ENCODE assay signal across 9 mouse cellular contexts in genomic region chr19:3929211-3929941, GRCm38 (mm10). TPM values are rescaled to one million over a fixed set of nuclear protein-coding genes. Genes with fewer than 3 reads are reported as not detected.
DNase-seq lines count a peak whose midpoint lies in the region; ATAC-seq and TF ChIP-seq lines count a peak whose summit lies in the region.
"Had no signal": no experiment of that assay in that cellular context is flagged by ENCODE, and none has a peak within 500 bp of the region (broad histone marks: within the 10 kb centered on the region; RNA-seq: fewer than 3 reads in every experiment).

TSS of gene Aldh3b1 (minus strand) at chr19:3929808.

- H3K36me3 ChIP-seq in MEL (ENCODE audit: control insufficient read depth in 1 of 2, insufficient read depth in 2 of 2, low read length in 2 of 2), result peaks cover 0 to 2% of the 10 kb centered on the region in 2 experiments; a peak in 1 of 4 replicates
- H3K36me3 ChIP-seq in forebrain, embryonic 16.5 days (ENCODE audit: control insufficient read depth, insufficient read depth), result no peaks in the 10 kb centered on the region
- H3K36me3 ChIP-seq in lung, embryonic 16.5 days (ENCODE audit: control insufficient read depth, insufficient read depth, low read length), result no peaks in the 10 kb centered on the region

- TF ChIP-seq EP300 in MEL (IDR thresholded peaks at IDR 0.05; ENCODE audit: low read depth in 1 of 2, low read length in 2 of 2), result no peak; a peak in 1 of 4 replicates

- peak; percentile 60 for DNase-seq in MEL (ENCODE audit: low read depth, low spot score)
- DNase-seq in brain, embryonic 14.5 days (ENCODE audit: low read depth), result peak; percentile 72
- DNase-seq in heart, postnatal 14 days, result peak; percentile 92 to 94
- DNase-seq in kidney, postnatal 4 days, result peak; percentile 80 to 88
- DNase-seq in ovary, postnatal 14 days (ENCODE audit: low spot score), result peak; percentile 85

- no peak for TF ChIP-seq RAD21 in MEL (IDR thresholded peaks at IDR 0.05; ENCODE audit: low read depth, low read length)

- no peak within 1 kb of the TSS for H3K4me2 ChIP-seq in forebrain, embryonic 16.5 days (ENCODE audit: low read length)
- H3K4me2 ChIP-seq in lung, embryonic 16.5 days (ENCODE audit: low read depth, low read length), result peak within 1 kb of the TSS; percentile 30; the same call in 1 of the 2 replicates

- peak; percentile 49 for ATAC-seq in forebrain, embryonic 16.5 days
- ATAC-seq in lung, embryonic 16.5 days (ENCODE audit: low read depth), result peak; percentile 80
- ATAC-seq in CD4-positive, CD25-positive, alpha-beta regulatory T cell, adult 4 months, result no peak

- H3K9me3 ChIP-seq in MEL (replicated peaks; ENCODE audit: insufficient read depth, low read length), result no peaks in the 10 kb centered on the region
- H3K9me3 ChIP-seq in forebrain, embryonic 16.5 days (ENCODE audit: control insufficient read depth, low read length), result no peaks in the 10 kb centered on the region
- H3K9me3 ChIP-seq in lung, embryonic 16.5 days (ENCODE audit: control insufficient read depth, low read length), result no peaks in the 10 kb centered on the region

- WGBS in forebrain, embryonic 16.5 days, result 49% methylated on average over 12 of the region's 12 CpGs
- WGBS in lung, embryonic 16.5 days, result 24% methylated on average over 12 of the region's 12 CpGs

- no peak for TF ChIP-seq POLR2A in MEL (IDR thresholded peaks at IDR 0.05; ENCODE audit: control insufficient read depth in 1 of 2, insufficient read depth in 1 of 2, low read depth in 1 of 2, low read length in 2 of 2, poor library complexity in 1 of 2)
- no peak for TF ChIP-seq POLR2A in brain, embryonic 14.5 days (IDR thresholded peaks at IDR 0.05; ENCODE audit: borderline replicate concordance, extremely low read depth, insufficient read depth, insufficient read length, poor library complexity, severe bottlenecking)

- intact Hi-C loops in heart, postnatal 14 days (cut with DNase I), result no loop called here

- no peak within 1 kb of the TSS for H3K4me3 ChIP-seq in MEL (ENCODE audit: control insufficient read depth in 1 of 2, insufficient read depth in 1 of 2, low read depth in 2 of 2, low read length in 2 of 2)
- H3K4me3 ChIP-seq in forebrain, embryonic 16.5 days (replicated peaks; ENCODE audit: low read length), result no peak within 1 kb of the TSS
- peak within 1 kb of the TSS; percentile 12; the same call in 1 of the 2 replicates for H3K4me3 ChIP-seq in lung, embryonic 16.5 days (ENCODE audit: low read length)
- H3K4me3 ChIP-seq: erythroblast, embryonic 14.5 days had no signal

- H3K4me1 ChIP-seq in MEL (ENCODE audit: control insufficient read depth in 1 of 2, insufficient read depth in 2 of 2, low read length in 2 of 2), result peaks cover 0 to 18% of the 10 kb centered on the region in 2 experiments; a peak in 2 of 4 replicates
- peaks cover 16% of the 10 kb centered on the region for H3K4me1 ChIP-seq in forebrain, embryonic 16.5 days (replicated peaks; ENCODE audit: control insufficient read depth, insufficient read depth, low read length)
- H3K4me1 ChIP-seq in lung, embryonic 16.5 days (replicated peaks; ENCODE audit: control insufficient read depth, insufficient read depth, low read length), result peaks cover 27% of the 10 kb centered on the region

- no peak for TF ChIP-seq CTCF in MEL (IDR thresholded peaks at IDR 0.05 in 2 of 3, conservative IDR thresholded peaks at IDR 0.05 in 1 of 3; ENCODE audit: control insufficient read depth in 1 of 3, insufficient read depth in 1 of 3, low read depth in 2 of 3, low read length in 3 of 3, poor library complexity in 1 of 3, severe bottlenecking in 1 of 3)
- no peak for TF ChIP-seq CTCF in brain, embryonic 14.5 days (IDR thresholded peaks at IDR 0.05; ENCODE audit: borderline replicate concordance, extremely low read depth, insufficient read depth, insufficient read length)

- H3K27ac ChIP-seq in MEL (ENCODE audit: control insufficient read depth, low read depth, low read length), result no peak within 1 kb of the TSS
- H3K27ac ChIP-seq in forebrain, embryonic 16.5 days (ENCODE audit: low read length), result peak within 1 kb of the TSS; percentile 49; the same call in 1 of the 2 replicates
- H3K27ac ChIP-seq in lung, embryonic 16.5 days (ENCODE audit: low read length), result peak within 1 kb of the TSS; percentile 90

- H3K9ac ChIP-seq in MEL (ENCODE audit: control insufficient read depth, low read depth, low read length, poor library complexity, severe bottlenecking), result no peak within 1 kb of the TSS
- no peak within 1 kb of the TSS; the same call in 1 of the 2 replicates for H3K9ac ChIP-seq in forebrain, embryonic 16.5 days (replicated peaks; ENCODE audit: low read depth, low read length)
- peak within 1 kb of the TSS; percentile 30 for H3K9ac ChIP-seq in lung, embryonic 16.5 days (ENCODE audit: low read length)

- no peaks in the 10 kb centered on the region for H3K79me2 ChIP-seq in MEL (ENCODE audit: control insufficient read depth, insufficient read depth, low read length, poor library complexity)

- no peaks in the 10 kb centered on the region; a peak in 1 of 4 replicates for H3K27me3 ChIP-seq in MEL (ENCODE audit: control insufficient read depth in 1 of 2, insufficient read depth in 2 of 2, low read length in 2 of 2)
- H3K27me3 ChIP-seq in forebrain, embryonic 16.5 days (replicated peaks; ENCODE audit: control insufficient read depth, insufficient read depth, low read length), result no peaks in the 10 kb centered on the region; the same call in 1 of the 2 replicates
- H3K27me3 ChIP-seq in lung, embryonic 16.5 days (ENCODE audit: control insufficient read depth, insufficient read depth, low read depth, low read length), result no peaks in the 10 kb centered on the region

TF ChIP-seq in MEL, 35 proteins besides CTCF, POLR2A, EP300 and RAD21:
- TF ChIP-seq ZKSCAN1 (IDR thresholded peaks at IDR 0.05; ENCODE audit: low read depth, low read length), result no peak
- peak; percentile 95 for TF ChIP-seq RCOR1 (IDR thresholded peaks at IDR 0.05; ENCODE audit: low read depth, low read length)
- no peak for TF ChIP-seq USF2 (IDR thresholded peaks at IDR 0.05; ENCODE audit: borderline replicate concordance in 1 of 2, insufficient read depth in 1 of 2, low read depth in 1 of 2, low read length in 2 of 2)
- TF ChIP-seq MXI1 (IDR thresholded peaks at IDR 0.05; ENCODE audit: low read depth, low read length), result no peak
- no peak for TF ChIP-seq E2F4 (IDR thresholded peaks at IDR 0.05; ENCODE audit: borderline replicate concordance, low read depth, low read length)

RNA-seq across cellular contexts. Expression of gene Aldh3b1, which starts in this region (rescaled TPM):
- 0.07 and 0.08 TPM in 2 replicates for total RNA-seq in MEL (2012; rRNA removed)
- under 1 TPM in 1 of 2 experiments, not detected in 1; 0.10 TPM for polyA plus RNA-seq in MEL (2012; ENCODE audit: insufficient read depth in 1 of 2, insufficient read length in 2 of 2, low read depth in 1 of 2, low replicate concordance in 2 of 2, missing spikeins in 1 of 2)
- polyA plus RNA-seq in brain, embryonic 14.5 days (2012; rRNA removed), result 1.2 and 1.8 TPM in 2 replicates
- 1.2 and 1.4 TPM in 2 replicates for polyA plus RNA-seq in forebrain, embryonic 16.5 days (2015; fragmentation: Nextera tagmentation; extraction: Ambion mirVana)
- total RNA-seq in heart, postnatal 14 days (2021), result 1 to 10 TPM; 2.6 to 3.2 TPM
- polyA plus RNA-seq in lung, embryonic 16.5 days (2015; fragmentation: Nextera tagmentation; extraction: Ambion mirVana), result 5.4 and 5.9 TPM in 2 replicates
- under 1 TPM in 1 of 2 experiments, not detected in 1; 0.85 TPM for polyA plus RNA-seq in CD4-positive, CD25-positive, alpha-beta regulatory T cell, adult 4 months (2017; shearing (Covaris generic))
- polyA plus RNA-seq: erythroblast, embryonic 14.5 days had no signal

Comparison
In these comparisons a context has a peak if more than half of its experiments do, and no peak if none do; other contexts are left out.
1. Peak in DNase-seq in MEL; RNA of the gene not detected or under 1 TPM.